Mouse (Mus musculus) gastrocnemius, adult 2 months (tissue): ENCODE data around the gene AU040320. TPM values are rescaled to one million over a fixed set of nuclear protein-coding genes. Genes with fewer than 3 reads are reported as not detected.

Experiments
- DNase-seq: peaks from one replicate; pipeline ENCODE4 v3.0.0; 2022
- H3K27ac ChIP-seq: fragments of 200-600 bp; 2 replicates; pipeline ENCODE4 v1.8.1; 2022; ENCODE audit warnings: mild to moderate bottlenecking
- H3K4me3 ChIP-seq: fragments of 200-600 bp; 2 replicates; pipeline ENCODE4 v1.8.1; 2022; ENCODE audit warnings: mild to moderate bottlenecking, moderate library complexity
- CTCF ChIP-seq: fragments of 200-600 bp; IDR thresholded peaks from 2 replicates; pipeline ENCODE4 v1.8.1; 2022; ENCODE audit warnings: antibody characterized with exemption, mild to moderate bottlenecking, moderate library complexity
- intact Hi-C: fragments of 180-260 bp; cut with DNase I; formaldehyde crosslinking; loops from one replicate; pipeline ENCODE4 v1.15.1; 2025
- total RNA-seq, 2 experiments: library from RNA; stranded (reverse); gene quantifications; 2 replicates each; pipeline ENCODE4 v1.2.3; 2021

AU040320 gene
- total RNA-seq, 2 experiments from 2014 or later: 27.8 to 29.3 TPM

DNA sequence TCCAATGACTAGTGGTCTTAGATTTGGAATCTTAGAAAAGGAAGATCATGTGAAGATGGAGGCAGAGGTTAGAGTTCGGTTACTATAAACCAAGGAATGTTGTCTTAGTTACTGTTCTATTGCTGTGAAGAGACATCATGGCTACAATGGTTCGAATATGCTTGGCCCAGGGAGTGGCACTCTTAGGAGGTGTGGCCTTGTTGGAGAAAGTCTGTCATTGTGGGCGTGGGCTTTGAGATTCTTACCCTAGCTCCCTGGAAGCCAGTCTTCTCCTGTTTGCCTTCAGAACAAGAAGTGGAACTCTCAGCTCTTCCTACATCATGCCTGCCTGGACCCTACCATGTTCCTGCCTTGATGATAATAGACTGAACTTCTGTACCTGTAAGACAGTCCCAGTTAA, 57.2 kb downstream of the AU040320 start:
- no peak for TF ChIP-seq CTCF
- no peak for DNase-seq
- Histone ChIP-seq H3K4me3 (no peak overlapping the region), H3K27ac (no peak overlapping the region)
- intact Hi-C loops: no loop called here

DNA sequence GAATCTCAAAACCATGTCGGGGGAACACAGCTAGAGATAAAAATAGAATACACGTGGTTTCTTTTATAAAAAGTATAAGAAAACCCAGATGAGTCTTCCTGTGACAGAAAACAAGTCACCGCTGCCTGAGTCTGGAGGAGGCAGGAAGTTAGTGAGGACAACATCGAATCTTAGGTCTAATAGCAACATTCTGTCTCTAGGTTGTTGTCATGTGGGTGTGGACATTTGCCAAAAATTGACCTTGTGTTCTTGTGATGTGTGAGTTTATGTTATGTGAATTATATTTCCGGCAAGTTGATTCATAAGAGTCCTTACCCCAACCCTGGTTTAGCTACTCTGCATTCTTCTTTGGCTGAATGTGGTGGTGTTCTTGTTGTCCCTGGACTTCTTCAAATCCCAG, 59.9 kb downstream of the AU040320 start:
- TF ChIP-seq CTCF: no peak
- intact Hi-C loops: no loop called here
- H3K27ac ChIP-seq: no peak overlapping the region
- H3K4me3 ChIP-seq: no peak overlapping the region
- no peak for DNase-seq

DNA sequence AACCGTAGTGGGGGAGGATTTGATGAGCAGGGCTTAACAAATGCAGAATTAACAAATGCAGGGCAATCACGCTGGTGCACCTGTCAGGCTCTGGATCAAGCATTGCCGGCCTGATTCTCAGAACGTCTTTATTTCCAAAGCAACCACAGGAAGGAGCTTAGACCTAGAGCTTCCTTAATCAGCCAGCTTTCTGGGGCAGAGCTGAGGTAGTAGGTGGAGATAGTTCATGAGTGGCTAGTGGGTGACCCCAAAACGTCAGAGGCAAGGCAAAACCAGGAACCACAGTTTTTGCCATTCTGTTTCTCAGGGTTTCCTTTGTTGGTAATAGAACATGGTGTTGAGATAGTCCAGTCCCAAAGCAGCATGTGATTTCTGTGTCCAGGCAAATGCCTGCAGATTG, 61.5 kb downstream of the AU040320 start:
- no peak overlapping the region for H3K4me3 ChIP-seq
- intact Hi-C loops: no loop called here
- TF ChIP-seq CTCF: no peak

DNA sequence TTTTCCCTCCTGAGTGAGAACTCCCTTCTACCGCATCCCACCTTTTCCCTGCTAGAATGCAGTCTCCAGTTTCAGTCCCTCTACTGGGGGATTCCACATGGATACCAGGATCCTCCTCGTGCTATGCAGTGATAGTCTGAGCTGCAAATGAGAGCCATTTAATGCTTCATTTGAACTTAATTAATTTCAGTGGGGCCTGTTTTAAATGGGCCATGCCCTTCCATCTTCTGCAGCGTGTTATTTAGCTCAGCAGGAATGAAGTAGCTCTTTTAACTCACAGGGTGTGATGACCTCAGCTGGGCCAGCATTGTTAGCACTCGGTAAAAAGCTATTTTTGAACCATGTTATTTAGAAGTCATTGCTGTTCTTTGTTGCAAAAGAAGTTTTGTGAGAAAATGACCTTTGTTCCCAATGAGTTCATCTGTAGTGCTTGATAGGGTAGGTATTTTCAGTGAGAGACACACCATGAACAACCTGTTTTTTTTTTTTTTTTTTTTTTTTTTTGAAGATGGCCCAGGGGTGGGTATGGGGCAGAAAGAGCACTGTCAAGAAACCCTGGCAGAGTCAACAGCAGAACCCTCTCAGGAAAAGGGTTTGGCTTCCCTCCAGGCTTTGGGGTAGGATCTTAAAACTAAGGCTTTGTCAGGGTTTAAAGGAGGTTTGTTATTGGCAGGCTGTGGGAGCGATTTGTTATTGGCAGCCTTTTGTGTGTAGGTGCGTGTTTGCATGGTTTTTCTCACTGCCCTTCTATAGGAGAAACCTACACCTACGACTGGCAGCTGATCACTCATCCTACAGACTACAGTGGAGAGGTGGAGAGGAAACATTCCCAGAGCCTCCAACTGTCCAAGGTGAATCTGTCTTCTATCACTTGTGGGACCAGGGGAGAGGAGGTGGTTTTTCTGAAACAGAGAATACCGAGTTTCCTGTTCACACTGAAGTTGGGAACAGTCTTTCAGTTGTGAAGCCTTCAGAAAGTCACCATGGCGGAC, 69.8 kb downstream of the AU040320 start:
- no peak for DNase-seq
- intact Hi-C loops: no loop called here
- H3K4me3 ChIP-seq: no peak overlapping the region
- H3K27ac ChIP-seq: no peak overlapping the region
- TF ChIP-seq CTCF: no peak

More for the DNA sequence above, 61.5 kb downstream of the AU040320 start:
- no peak overlapping the region for H3K27ac ChIP-seq
- DNase-seq: no peak

DNA sequence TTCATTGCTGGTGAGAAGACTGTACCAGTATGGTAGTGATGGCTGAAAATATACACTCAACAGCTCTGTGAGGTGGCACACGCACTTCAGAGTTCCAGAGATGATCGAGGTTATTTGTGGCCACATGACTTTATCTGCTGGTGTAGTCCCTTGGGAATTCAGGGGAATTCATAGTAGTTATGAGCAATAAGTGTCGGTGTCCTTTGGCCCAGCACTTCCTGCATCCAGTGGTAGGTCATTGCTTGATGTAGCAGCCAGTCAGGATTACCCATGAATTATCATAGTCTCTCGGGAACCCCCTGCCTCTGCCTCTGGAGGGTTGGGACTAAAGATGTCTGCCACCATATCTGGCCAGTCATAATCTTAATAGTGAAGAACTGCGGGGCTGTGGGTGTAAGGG, 70.6 kb downstream of the AU040320 start:
- intact Hi-C loops: no loop called here
- Histone ChIP-seq H3K4me3 (no peak overlapping the region), H3K27ac (no peak overlapping the region)
- no peak for TF ChIP-seq CTCF
- no peak for DNase-seq

DNA sequence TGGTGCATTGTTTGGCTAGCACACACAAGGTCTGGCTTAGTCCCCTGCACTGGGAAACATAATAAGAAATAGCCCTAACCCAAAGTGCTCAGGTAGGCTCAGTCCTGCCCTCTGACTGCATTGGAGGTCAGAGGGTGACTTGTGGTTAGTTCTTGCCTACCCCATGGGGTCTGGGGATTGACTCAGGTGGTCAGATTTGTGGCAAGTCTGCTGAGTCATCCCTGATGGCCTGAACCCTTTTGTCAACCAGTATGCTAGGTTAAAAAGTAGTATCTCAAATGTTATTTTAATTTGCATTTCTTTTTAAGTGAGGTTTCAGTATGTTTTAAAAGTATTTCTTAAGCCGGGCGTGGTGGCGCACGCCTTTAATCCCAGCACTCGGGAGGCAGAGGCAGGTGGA, 77.8 kb downstream of the AU040320 start:
- no peak for TF ChIP-seq CTCF
- H3K4me3 ChIP-seq: no peak overlapping the region
- DNase-seq: no peak
- H3K27ac ChIP-seq: no peak overlapping the region
- intact Hi-C loops: no loop called here

DNA sequence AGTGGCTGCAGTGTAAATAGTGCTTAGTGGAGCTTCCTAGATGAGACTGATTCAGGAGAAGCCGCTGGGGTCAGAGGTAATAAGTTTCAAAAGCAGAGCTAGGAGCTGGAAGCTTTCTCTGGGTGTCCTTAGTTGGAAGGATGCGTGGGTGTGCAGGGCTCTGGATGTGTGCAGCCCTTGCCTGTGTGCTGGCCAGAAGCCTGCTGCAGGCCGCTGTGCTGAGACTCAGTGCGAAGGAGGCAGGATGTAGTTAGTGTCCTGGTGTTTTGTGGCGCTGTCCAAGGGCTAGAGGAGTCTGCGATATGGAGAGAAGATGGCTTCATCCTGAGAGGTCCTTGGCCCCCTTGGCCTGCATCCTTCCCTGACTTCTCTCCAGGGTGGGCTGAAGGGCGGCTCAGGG, 85.5 kb downstream of the AU040320 start:
- intact Hi-C loops: loop anchor here (5.0 kb wide), 1 partner anchor 281 kb away; the partner anchor contains the start of gene Clspn
- H3K27ac ChIP-seq: no peak overlapping the region
- DNase-seq: no peak
- H3K4me3 ChIP-seq: no peak overlapping the region
- no peak for TF ChIP-seq CTCF

DNA sequence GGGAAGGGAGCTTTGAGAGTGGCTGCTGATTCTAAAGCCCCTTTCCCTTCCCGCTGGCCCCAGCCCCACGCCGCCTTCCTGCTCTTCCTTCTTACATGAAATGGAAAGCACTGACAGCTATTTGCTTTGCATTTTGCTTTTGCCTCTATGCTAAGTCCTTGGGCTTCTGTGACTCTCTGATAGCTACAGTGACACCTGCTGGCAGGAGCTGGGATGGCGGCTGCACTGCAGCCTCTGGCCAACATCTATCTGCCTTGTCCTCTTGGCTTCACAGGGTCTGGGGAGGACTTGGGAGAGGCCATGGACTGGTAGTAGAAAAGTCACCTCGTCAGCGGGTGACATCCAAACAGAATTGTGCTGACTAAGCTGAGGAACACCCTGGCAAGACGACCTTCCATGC, 86.5 kb downstream of the AU040320 start:
- Histone ChIP-seq H3K27ac (no peak overlapping the region), H3K4me3 (no peak overlapping the region)
- peak; percentile 86 for DNase-seq
- TF ChIP-seq CTCF: peak; percentile 97
- intact Hi-C loops: loop anchor here (2.0 to 5.0 kb wide), 2 partner anchors 239 to 283 kb away; partner anchors contain the start of gene Clspn

DNA sequence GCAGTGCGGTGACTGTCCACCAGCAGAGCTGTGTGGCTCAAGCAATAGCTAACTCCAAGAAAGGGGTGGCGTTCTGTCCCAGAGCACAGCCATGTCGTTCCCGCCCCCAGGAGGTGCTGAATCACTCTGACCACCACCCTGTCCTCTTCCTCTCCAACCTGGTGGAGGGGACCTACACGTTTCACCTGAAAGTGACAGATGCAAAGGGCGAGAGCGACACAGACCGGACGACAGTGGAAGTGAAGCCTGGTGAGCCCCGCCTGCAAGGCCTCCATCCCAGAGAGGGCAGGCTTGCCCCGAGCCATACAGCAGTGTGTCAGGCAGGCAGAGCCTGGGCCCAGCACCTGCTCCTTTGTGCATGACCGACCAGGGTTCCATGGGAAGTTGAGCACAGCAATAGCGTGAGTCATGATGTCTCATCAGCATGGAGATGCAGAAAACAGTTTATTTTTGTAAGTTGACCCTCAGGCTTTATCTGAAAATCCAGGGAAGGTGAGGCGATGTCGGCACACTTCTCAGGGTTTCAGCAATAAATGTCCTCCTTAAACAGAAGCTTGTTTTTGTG, 87.7 kb downstream of the AU040320 start:
- TF ChIP-seq CTCF: no peak
- DNase-seq: no peak
- Histone ChIP-seq H3K27ac (no peak overlapping the region), H3K4me3 (no peak overlapping the region)
- intact Hi-C loops: loop anchor here (2.0 kb wide), 1 partner anchor 240 kb away; no protein-coding TSS in a partner anchor

DNA sequence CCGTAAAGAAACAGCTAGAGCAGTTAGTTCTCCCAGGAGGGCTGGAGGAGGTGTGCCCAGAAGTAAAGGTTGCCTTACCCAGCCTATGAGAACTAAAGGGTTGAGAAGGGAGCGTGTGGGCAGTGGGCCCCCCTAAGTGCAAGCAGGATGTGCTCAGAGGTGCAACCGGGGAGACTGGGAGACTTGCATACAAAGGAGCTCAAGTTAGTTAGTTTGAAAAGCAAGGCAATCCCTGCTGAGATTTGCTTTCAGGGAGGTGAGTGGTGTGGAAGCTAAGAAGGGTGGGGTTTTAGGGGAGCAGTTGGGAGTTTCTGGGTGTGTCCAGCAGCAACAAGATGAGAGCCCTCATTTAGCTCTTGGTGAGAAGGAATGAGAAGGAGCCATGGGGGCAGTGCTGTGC, 89.6 kb downstream of the AU040320 start:
- TF ChIP-seq CTCF: no peak
- intact Hi-C loops: no loop called here
- H3K4me3 ChIP-seq: no peak overlapping the region
- H3K27ac ChIP-seq: no peak overlapping the region
- DNase-seq: no peak

DNA sequence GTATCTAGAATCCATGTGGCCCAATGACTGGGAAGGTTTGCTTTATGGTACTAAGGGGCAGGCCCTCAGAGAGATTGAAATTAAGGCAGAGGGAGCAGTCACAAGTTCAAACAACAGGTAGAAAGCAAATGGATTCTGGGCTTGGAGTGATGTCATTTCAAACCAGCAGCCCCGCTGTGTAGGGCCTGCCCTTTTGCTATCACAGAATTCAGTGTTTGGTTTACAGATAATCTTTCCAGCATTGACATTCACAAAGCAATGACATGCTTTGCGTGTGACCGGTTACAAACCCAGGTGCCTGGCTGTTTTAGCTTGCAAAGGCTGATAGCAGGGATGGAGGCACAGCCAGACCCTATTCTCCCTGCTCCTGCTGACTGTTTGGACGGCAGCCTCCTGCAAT, 92.3 kb downstream of the AU040320 start:
- intact Hi-C loops: no loop called here
- TF ChIP-seq CTCF: no peak
- H3K4me3 ChIP-seq: no peak overlapping the region
- no peak for DNase-seq
- H3K27ac ChIP-seq: no peak overlapping the region

DNA sequence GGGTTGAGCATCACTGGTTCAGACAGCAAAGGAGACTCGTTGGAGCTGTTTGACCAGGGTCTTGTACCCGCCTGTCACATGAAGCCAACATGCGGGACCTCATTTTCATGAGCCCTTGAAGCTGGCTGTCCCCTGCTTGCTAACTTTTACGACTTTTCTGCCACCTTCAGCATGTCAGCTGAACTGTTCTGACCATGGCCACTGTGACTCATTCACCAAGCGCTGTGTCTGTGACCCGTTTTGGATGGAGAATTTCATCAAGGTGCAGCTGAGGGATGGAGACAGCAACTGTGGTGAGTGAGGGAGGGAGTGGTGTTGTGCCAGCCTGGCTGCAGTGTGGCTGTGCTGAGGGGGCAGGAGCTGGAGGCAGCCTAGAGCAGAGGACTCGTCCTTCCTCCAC, 93.6 kb downstream of the AU040320 start:
- Histone ChIP-seq H3K27ac (no peak overlapping the region), H3K4me3 (no peak overlapping the region)
- DNase-seq: no peak
- TF ChIP-seq CTCF: no peak
- intact Hi-C loops: no loop called here

DNA sequence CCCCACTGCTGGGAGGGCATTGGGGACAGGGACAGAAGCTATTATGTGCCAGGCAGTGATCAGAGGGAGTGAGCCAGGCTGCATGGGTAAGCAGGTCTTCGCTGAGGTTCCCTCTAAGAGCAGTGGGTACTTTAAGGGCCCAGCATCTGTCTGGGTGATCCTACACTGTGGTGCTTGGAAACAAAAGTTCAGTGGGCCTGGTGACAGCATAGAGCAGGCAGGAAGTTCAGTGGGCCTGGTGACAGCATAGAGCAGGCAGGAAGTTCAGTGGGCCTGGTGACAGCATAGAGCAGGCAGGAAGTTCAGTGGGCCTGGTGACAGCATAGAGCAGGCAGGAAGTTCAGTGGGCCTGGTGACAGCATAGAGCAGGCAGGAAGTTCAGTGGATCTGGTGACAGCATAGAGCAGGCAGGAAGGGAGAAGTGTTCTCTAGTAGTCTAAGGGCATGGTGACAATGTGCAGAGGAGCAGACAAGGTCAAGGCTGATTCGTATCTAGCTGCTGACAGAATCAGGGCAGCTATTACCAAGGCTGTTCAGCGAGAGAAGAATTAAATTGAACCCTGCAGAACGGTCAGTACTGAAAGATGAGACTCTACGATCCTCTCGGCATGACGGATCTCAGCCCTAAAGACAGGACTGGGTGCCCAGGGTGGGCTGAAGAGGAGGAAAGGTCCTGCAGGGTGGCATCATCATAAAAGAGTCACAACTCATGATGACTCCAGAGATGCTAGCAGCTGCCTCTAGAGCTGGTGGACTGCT, 96.9 kb downstream of the AU040320 start:
- no peak for TF ChIP-seq CTCF
- intact Hi-C loops: no loop called here
- Histone ChIP-seq H3K27ac (no peak overlapping the region), H3K4me3 (no peak overlapping the region)
- DNase-seq: no peak
